Mouse (Mus musculus) hindbrain, postnatal 0 days (tissue): ENCODE data around the gene Rnf4. TPM values are rescaled to one million over a fixed set of nuclear protein-coding genes. Genes with fewer than 3 reads are reported as not detected.

Source experiments
- ATAC-seq: fragments of 200-750 bp; cut with Nextera tagmentation; 2 replicates; pipeline ENCODE4 v1.8.0; 2017; ENCODE audit warnings: mild to moderate bottlenecking, moderate TSS enrichment, moderate library complexity
- DNase-seq: peaks from one replicate; pipeline ENCODE4 v3.0.0-alpha.2; 2015; ENCODE audit warnings: low spot score
- H3K27ac ChIP-seq: fragments of 300-500 bp; sonication (generic); 2 replicates; pipeline ENCODE4 v1.5.1; 2014; ENCODE audit warnings: mild to moderate bottlenecking
- H3K27me3 ChIP-seq: fragments of 300-500 bp; sonication (generic); 2 replicates; pipeline ENCODE4 v1.6.1; 2014; ENCODE audit warnings: low read length, mixed read lengths; ENCODE audit not compliant: insufficient read depth
- H3K36me3 ChIP-seq: fragments of 300-500 bp; sonication (generic); 2 replicates; pipeline ENCODE4 v1.6.1; 2014; ENCODE audit warnings: low read length, mixed read lengths; ENCODE audit not compliant: insufficient read depth
- H3K4me1 ChIP-seq: fragments of 300-500 bp; sonication (generic); 2 replicates; pipeline ENCODE4 v1.6.1; 2014; ENCODE audit warnings: antibody characterized with exemption, low read length, mixed read lengths; ENCODE audit not compliant: insufficient read depth
- H3K4me2 ChIP-seq: fragments of 300-500 bp; sonication (generic); 2 replicates; pipeline ENCODE4 v1.6.1; 2014; ENCODE audit warnings: low read depth, mild to moderate bottlenecking, low read length, moderate library complexity, mixed read lengths
- H3K4me3 ChIP-seq: fragments of 300-500 bp; sonication (generic); 2 replicates; pipeline ENCODE4 v1.5.1; 2014; ENCODE audit warnings: low read length
- H3K9ac ChIP-seq: fragments of 300-500 bp; sonication (generic); replicated peaks from 2 replicates; pipeline ENCODE4 v1.6.1; 2014; ENCODE audit warnings: mild to moderate bottlenecking, low read length, moderate library complexity, mixed read lengths
- H3K9me3 ChIP-seq: fragments of 300-500 bp; sonication (generic); 2 replicates; pipeline ENCODE4 v1.6.1; 2016; ENCODE audit warnings: low read length, mixed read lengths
- CTCF ChIP-seq: IDR thresholded peaks from 2 replicates; pipeline ENCODE4 v1.5.1; 2016; ENCODE audit warnings: antibody characterized with exemption, control low read depth, low read depth
- WGBS: fragments of 180-500 bp; shearing (Covaris S2); extraction: QIAGEN DNeasy Blood & Tissue Kit; methylation state at CpG from one replicate; pipeline ENCODE4 v1.1.7; 2014; 5-methylcytosine and 5-hydroxymethylcytosine counted together
- polyA plus RNA-seq: library from polyadenylated mRNA; unstranded; fragments of >200 nt; fragmentation: Nextera tagmentation; extraction: Ambion mirVana; gene quantifications from 2 replicates; pipeline ENCODE4 v1.2.1, GENCODE M21; 2015
- total RNA-seq: library from RNA; depleted of rRNA; stranded (reverse); fragments of >200 nt; gene quantifications from 2 replicates; pipeline ENCODE4 v1.2.3, GENCODE M21; 2014; rRNA removed

The Rnf4 gene
- total and polyA plus RNA-seq, 2 experiments from 2014 or later = 104 to 127 TPM

DNA sequence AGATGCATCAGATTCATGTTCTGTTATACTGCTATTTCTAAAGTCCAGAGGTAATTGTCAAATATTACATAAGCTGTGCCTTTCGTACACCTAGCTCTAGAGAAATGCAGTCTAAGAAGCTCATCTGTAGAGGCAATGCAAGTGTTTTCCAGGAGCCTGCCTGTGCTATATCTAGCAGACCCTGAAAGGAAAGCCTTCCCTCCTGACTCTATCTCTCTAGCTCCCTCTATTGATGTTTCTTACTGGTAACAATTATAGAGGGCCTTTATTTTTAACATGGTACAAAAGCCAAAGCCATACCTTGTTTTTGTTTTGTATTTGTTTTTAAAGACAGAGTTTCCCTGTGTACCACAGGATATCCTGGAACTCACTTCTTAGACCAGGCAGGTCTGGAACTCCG is 61.8 kb downstream of the Rnf4 start:
- no peaks in the 10 kb centered on the region for H3K27me3 ChIP-seq
- no peaks in the 10 kb centered on the region for H3K9me3 ChIP-seq
- no peak overlapping the region for H3K4me3 ChIP-seq
- TF ChIP-seq CTCF = peak; percentile 7; the same call in 1 of the 2 replicates
- H3K27ac ChIP-seq = no peak overlapping the region
- H3K4me2 ChIP-seq = no peak overlapping the region
- no peaks in the 10 kb centered on the region for H3K4me1 ChIP-seq
- no peak overlapping the region for H3K9ac ChIP-seq
- H3K36me3 ChIP-seq = no peaks in the 10 kb centered on the region
- 91% methylated on average over 2 of the region's 2 CpGs for WGBS
- ATAC-seq (no peak), DNase-seq (no peak)

DNA sequence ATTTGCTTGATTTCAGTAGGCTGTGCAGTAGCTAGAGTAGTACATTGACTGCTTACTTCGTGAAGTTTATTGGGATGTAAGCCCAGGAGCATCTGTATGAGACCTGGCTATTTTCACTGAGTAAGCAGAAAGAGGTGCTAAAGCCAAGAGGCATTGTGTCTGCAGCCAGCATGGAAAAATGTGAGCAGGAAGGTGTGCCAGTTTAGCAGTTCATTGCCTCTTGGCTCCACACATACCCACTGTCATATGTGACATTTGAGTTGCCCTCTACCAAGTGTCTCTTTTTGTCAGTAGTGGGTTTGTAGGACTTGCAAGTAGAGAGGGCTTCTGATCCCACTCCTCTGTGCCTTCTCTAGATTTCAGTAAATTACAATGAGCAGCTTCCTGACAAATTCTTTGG is 62.2 kb downstream of the Rnf4 start:
- Histone ChIP-seq H3K27ac (no peak overlapping the region), H3K4me2 (no peak overlapping the region), H3K27me3 (no peaks in the 10 kb centered on the region), H3K9ac (no peak overlapping the region), H3K36me3 (no peaks in the 10 kb centered on the region), H3K4me3 (no peak overlapping the region), H3K9me3 (no peaks in the 10 kb centered on the region), H3K4me1 (no peaks in the 10 kb centered on the region)
- WGBS = 56% methylated on average over 1 of the region's 1 CpGs
- no peak for TF ChIP-seq CTCF
- ATAC-seq (no peak), DNase-seq (no peak)

Other genes with a start within 250 kb of the Rnf4 start
- gene Poln, start 166.8 kb upstream of the Rnf4 start, total RNA-seq = 0.16 TPM in 1 of 2 replicates, not detected in the other
- 0.68 and 0.69 TPM in 2 replicates for gene Poln, start 166.8 kb upstream of the Rnf4 start, polyA plus RNA-seq
- 4.1 and 4.2 TPM in 2 replicates for gene Haus3, start 166.8 kb upstream of the Rnf4 start, total RNA-seq
- gene Haus3, start 166.8 kb upstream of the Rnf4 start, polyA plus RNA-seq = 12.7 TPM in 2 replicates
- gene Mxd4, start 148.6 kb upstream of the Rnf4 start, total RNA-seq = 73.3 and 99.1 TPM in 2 replicates
- 22.0 and 23.5 TPM in 2 replicates for gene Mxd4, start 148.6 kb upstream of the Rnf4 start, polyA plus RNA-seq
- 10.1 and 13.9 TPM in 2 replicates for gene Zfyve28, start 47.8 kb upstream of the Rnf4 start, total RNA-seq
- 3.0 and 3.8 TPM in 2 replicates for gene Zfyve28, start 47.8 kb upstream of the Rnf4 start, polyA plus RNA-seq
- gene Cfap99, start 47.7 kb upstream of the Rnf4 start, total RNA-seq = 0.97 TPM in 1 of 2 replicates, not detected in the other
- 0.13 and 0.19 TPM in 2 replicates for gene Cfap99, start 47.7 kb upstream of the Rnf4 start, polyA plus RNA-seq
- 33.1 and 36.9 TPM in 2 replicates for gene Fam193a, start 33.6 kb downstream of the Rnf4 start, total RNA-seq
- gene Fam193a, start 33.6 kb downstream of the Rnf4 start, polyA plus RNA-seq = 9.6 and 11.6 TPM in 2 replicates
- gene Tnip2, start 177.7 kb downstream of the Rnf4 start, total RNA-seq = 11.1 and 12.8 TPM in 2 replicates
- 14.1 and 14.5 TPM in 2 replicates for gene Tnip2, start 177.7 kb downstream of the Rnf4 start, polyA plus RNA-seq
- 29.8 and 37.7 TPM in 2 replicates for gene Sh3bp2, start 189.5 kb downstream of the Rnf4 start, total RNA-seq
- 12.0 and 14.1 TPM in 2 replicates for gene Sh3bp2, start 189.5 kb downstream of the Rnf4 start, polyA plus RNA-seq
- 272 and 279 TPM in 2 replicates for gene Add1, start 237.4 kb downstream of the Rnf4 start, total RNA-seq
- 165 and 166 TPM in 2 replicates for gene Add1, start 237.4 kb downstream of the Rnf4 start, polyA plus RNA-seq